Mouse (Mus musculus) kidney, embryonic 15.5 days (tissue): ENCODE measurements around the gene Umps. TPM values are rescaled to one million over a fixed set of nuclear protein-coding genes. Genes with fewer than 3 reads are reported as not detected.

ENCODE experiments used
- ATAC-seq: fragments of 200-750 bp; cut with Nextera tagmentation; replicated peaks from 2 replicates; pipeline ENCODE4 v1.8.0; 2017; ENCODE audit warnings: moderate TSS enrichment; ENCODE audit not compliant: low FRiP score
- H3K27ac ChIP-seq: fragments of 300-500 bp; sonication (generic); 2 replicates; pipeline ENCODE4 v1.5.1; 2015; ENCODE audit warnings: mild to moderate bottlenecking, inconsistent platforms
- H3K27me3 ChIP-seq: fragments of 300-500 bp; sonication (generic); 2 replicates; pipeline ENCODE4 v1.6.1; 2015; ENCODE audit warnings: inconsistent platforms
- H3K36me3 ChIP-seq: fragments of 300-500 bp; sonication (generic); 2 replicates; pipeline ENCODE4 v1.6.1; 2015; ENCODE audit warnings: inconsistent platforms
- H3K4me1 ChIP-seq: fragments of 300-500 bp; sonication (generic); 2 replicates; pipeline ENCODE4 v1.6.1; 2015; ENCODE audit warnings: inconsistent platforms
- H3K4me2 ChIP-seq: fragments of 300-500 bp; sonication (generic); 2 replicates; pipeline ENCODE4 v1.6.1; 2015; ENCODE audit warnings: moderate library complexity, mild to moderate bottlenecking, inconsistent platforms
- H3K4me3 ChIP-seq: fragments of 300-500 bp; sonication (generic); replicated peaks from 2 replicates; pipeline ENCODE4 v1.5.1; 2015; ENCODE audit warnings: mild to moderate bottlenecking, inconsistent platforms
- H3K9ac ChIP-seq: fragments of 300-500 bp; sonication (generic); 2 replicates; pipeline ENCODE4 v1.6.1; 2015; ENCODE audit warnings: mild to moderate bottlenecking, inconsistent platforms
- H3K9me3 ChIP-seq: fragments of 300-500 bp; sonication (generic); replicated peaks from 2 replicates; pipeline ENCODE4 v1.6.1; 2016; ENCODE audit warnings: inconsistent platforms
- WGBS: fragments of 180-500 bp; shearing (Covaris S2); methylation state at CpG from one replicate; pipeline ENCODE4 v1.1.7; 2015; ENCODE audit warnings: mixed read lengths; 5-methylcytosine and 5-hydroxymethylcytosine counted together
- polyA plus RNA-seq: library from polyadenylated mRNA; unstranded; fragments of >200 nt; fragmentation: Nextera tagmentation; extraction: Ambion mirVana; gene quantifications from 2 replicates; pipeline ENCODE4 v1.2.1, GENCODE M21; 2015

Umps gene
- polyA plus RNA-seq, 1 experiment from 2014 or later = 63.6 TPM

- peaks cover 6% of the 10 kb centered on the region for H3K4me1 ChIP-seq
- H3K9ac ChIP-seq = no peak overlapping the region
- peaks cover 46% of the 10 kb centered on the region for H3K36me3 ChIP-seq
- H3K27ac ChIP-seq = no peak overlapping the region
- 24% methylated on average over 4 of the region's 4 CpGs for WGBS
- H3K4me2 ChIP-seq = no peak overlapping the region
- ATAC-seq = peak; percentile 58; the same call in 1 of the 2 replicates
- H3K9me3 ChIP-seq = no peaks in the 10 kb centered on the region
- no peak overlapping the region for H3K4me3 ChIP-seq
- H3K27me3 ChIP-seq = no peaks in the 10 kb centered on the region
Observed at GRCm38 (mm10) chr16:33950830-33951229, 16.0 kb downstream of the Umps start.

GRCm38 (mm10) chr16:33950386-33950785 is 16.5 kb downstream of the Umps start:
- Histone ChIP-seq H3K36me3 (peaks cover 42% of the 10 kb centered on the region), H3K9me3 (no peaks in the 10 kb centered on the region), H3K27ac (no peak overlapping the region), H3K4me3 (no peak overlapping the region), H3K4me2 (no peak overlapping the region), H3K9ac (no peak overlapping the region), H3K4me1 (peaks cover 10% of the 10 kb centered on the region), H3K27me3 (no peaks in the 10 kb centered on the region)
- 83% methylated on average over 6 of the region's 6 CpGs for WGBS
- ATAC-seq = no peak

- ATAC-seq = no peak
- peaks cover 15% of the 10 kb centered on the region for H3K4me1 ChIP-seq
- H3K36me3 ChIP-seq = peaks cover 17% of the 10 kb centered on the region
- 84% methylated on average over 17 of the region's 17 CpGs for WGBS
- no peaks in the 10 kb centered on the region for H3K9me3 ChIP-seq
- H3K4me3 ChIP-seq = no peak overlapping the region
- H3K27ac ChIP-seq = no peak overlapping the region
- no peak overlapping the region for H3K9ac ChIP-seq
- no peaks in the 10 kb centered on the region for H3K27me3 ChIP-seq
- no peak overlapping the region for H3K4me2 ChIP-seq
Observed at GRCm38 (mm10) chr16:33947664-33948571, 18.9 kb downstream of the Umps start.

GRCm38 (mm10) chr16:33946021-33946420 is 20.8 kb downstream of the Umps start:
- H3K9me3 ChIP-seq = no peaks in the 10 kb centered on the region
- ATAC-seq = no peak
- peaks cover 11% of the 10 kb centered on the region for H3K36me3 ChIP-seq
- H3K27me3 ChIP-seq = no peaks in the 10 kb centered on the region
- H3K9ac ChIP-seq = no peak overlapping the region
- H3K4me2 ChIP-seq = no peak overlapping the region
- H3K27ac ChIP-seq = no peak overlapping the region
- peaks cover 34% of the 10 kb centered on the region for H3K4me1 ChIP-seq
- 35% methylated on average over 7 of the region's 7 CpGs for WGBS
- no peak overlapping the region for H3K4me3 ChIP-seq

- H3K4me3 ChIP-seq = no peak overlapping the region
- H3K9ac ChIP-seq = no peak overlapping the region
- no peaks in the 10 kb centered on the region for H3K9me3 ChIP-seq
- H3K27ac ChIP-seq = 0 out of 2 replicates have a peak overlapping the region, but pooled peaks have one; percentile 25
- ATAC-seq = no peak
- 34% methylated on average over 6 of the region's 6 CpGs for WGBS
- H3K27me3 ChIP-seq = no peaks in the 10 kb centered on the region
- H3K36me3 ChIP-seq = peaks cover 11% of the 10 kb centered on the region
- H3K4me2 ChIP-seq = no peak overlapping the region
- H3K4me1 ChIP-seq = peaks cover 46% of the 10 kb centered on the region
Observed at GRCm38 (mm10) chr16:33944772-33945171, 22.1 kb downstream of the Umps start.

- peaks cover 53% of the 10 kb centered on the region for H3K4me1 ChIP-seq
Observed at GRCm38 (mm10) chr16:33944126-33944525, 22.7 kb downstream of the Umps start.

GRCm38 (mm10) chr16:33943388-33943787 is 23.4 kb downstream of the Umps start:
- Histone ChIP-seq H3K27ac (no peak overlapping the region), H3K4me3 (no peak overlapping the region), H3K9me3 (no peaks in the 10 kb centered on the region), H3K4me2 (no peak overlapping the region), H3K9ac (no peak overlapping the region), H3K4me1 (peaks cover 60% of the 10 kb centered on the region), H3K27me3 (no peaks in the 10 kb centered on the region), H3K36me3 (peaks cover 11% of the 10 kb centered on the region; the same call in 1 of the 2 replicates)
- WGBS = 97% methylated on average over 6 of the region's 6 CpGs
- ATAC-seq = no peak

More at GRCm38 (mm10) chr16:33944126-33944525, 22.7 kb downstream of the Umps start:
- no peak for ATAC-seq
- H3K4me2 ChIP-seq = no peak overlapping the region
- H3K9ac ChIP-seq = no peak overlapping the region
- H3K27ac ChIP-seq = no peak overlapping the region
- H3K9me3 ChIP-seq = no peaks in the 10 kb centered on the region
- peaks cover 11% of the 10 kb centered on the region for H3K36me3 ChIP-seq
- 84% methylated on average over 4 of the region's 4 CpGs for WGBS
- H3K27me3 ChIP-seq = no peaks in the 10 kb centered on the region
- H3K4me3 ChIP-seq = no peak overlapping the region

- no peak for ATAC-seq
- no peak overlapping the region for H3K4me2 ChIP-seq
- H3K9ac ChIP-seq = no peak overlapping the region
- H3K36me3 ChIP-seq = peaks cover 5% of the 10 kb centered on the region; the same call in 1 of the 2 replicates
- 38% methylated on average over 11 of the region's 11 CpGs for WGBS
- no peak overlapping the region for H3K4me3 ChIP-seq
- peaks cover 10% of the 10 kb centered on the region; the same call in 1 of the 2 replicates for H3K27me3 ChIP-seq
- peaks cover 67% of the 10 kb centered on the region for H3K4me1 ChIP-seq
- H3K9me3 ChIP-seq = no peaks in the 10 kb centered on the region
- H3K27ac ChIP-seq = peak overlapping the region; percentile 78
Observed at GRCm38 (mm10) chr16:33942341-33942740, 24.5 kb downstream of the Umps start.

GRCm38 (mm10) chr16:33941271-33941781 is 25.5 kb downstream of the Umps start:
- WGBS = 16% methylated on average over 11 of the region's 11 CpGs

GRCm38 (mm10) chr16:33940095-33940494 is 26.7 kb downstream of the Umps start:
- H3K27ac ChIP-seq = peak overlapping the region; percentile 59
- H3K4me3 ChIP-seq = no peak overlapping the region
- no peak for ATAC-seq
- H3K27me3 ChIP-seq = peaks cover 20% of the 10 kb centered on the region
- no peaks in the 10 kb centered on the region for H3K9me3 ChIP-seq
- H3K4me2 ChIP-seq = 0 out of 2 replicates have a peak overlapping the region, but pooled peaks have one; percentile 2
- H3K9ac ChIP-seq = no peak overlapping the region
- H3K36me3 ChIP-seq = no peaks in the 10 kb centered on the region
- peaks cover 59% of the 10 kb centered on the region for H3K4me1 ChIP-seq
- WGBS = 58% methylated on average over 5 of the region's 5 CpGs

More at GRCm38 (mm10) chr16:33941271-33941781, 25.5 kb downstream of the Umps start:
- Histone ChIP-seq H3K27ac (peak overlapping the region; percentile 78), H3K4me2 (0 out of 2 replicates have a peak overlapping the region, but pooled peaks have one; percentile 13), H3K27me3 (peaks cover 15% of the 10 kb centered on the region), H3K36me3 (0 out of 2 replicates have a peak, but pooled peaks cover 3% of the 10 kb centered on the region), H3K4me3 (no peak overlapping the region), H3K9ac (no peak overlapping the region), H3K4me1 (peaks cover 70% of the 10 kb centered on the region), H3K9me3 (no peaks in the 10 kb centered on the region)
- ATAC-seq = peak; percentile 64

- peaks cover 62% of the 10 kb centered on the region for H3K4me1 ChIP-seq
- H3K36me3 ChIP-seq = no peaks in the 10 kb centered on the region
- H3K9me3 ChIP-seq = no peaks in the 10 kb centered on the region
- H3K4me3 ChIP-seq = no peak overlapping the region
- H3K9ac ChIP-seq = no peak overlapping the region
- H3K27me3 ChIP-seq = peaks cover 20% of the 10 kb centered on the region
- H3K4me2 ChIP-seq = 0 out of 2 replicates have a peak overlapping the region, but pooled peaks have one; percentile 2
- peak overlapping the region; percentile 59 for H3K27ac ChIP-seq
- no peak for ATAC-seq
- WGBS = 22% methylated on average over 9 of the region's 9 CpGs
Observed at GRCm38 (mm10) chr16:33939636-33940035, 27.2 kb downstream of the Umps start.

- Histone ChIP-seq H3K9ac (no peak overlapping the region), H3K4me3 (no peak overlapping the region), H3K27me3 (peaks cover 20% of the 10 kb centered on the region), H3K27ac (peak overlapping the region; percentile 23; the same call in 1 of the 2 replicates), H3K9me3 (no peaks in the 10 kb centered on the region), H3K36me3 (no peaks in the 10 kb centered on the region), H3K4me1 (peaks cover 67% of the 10 kb centered on the region), H3K4me2 (no peak overlapping the region)
- 55% methylated on average over 2 of the region's 2 CpGs for WGBS
- no peak for ATAC-seq
Observed at GRCm38 (mm10) chr16:33939133-33939531, 27.7 kb downstream of the Umps start.
